Mouse (Mus musculus) midbrain, embryonic 14.5 days (tissue): ENCODE measurements around the gene Usp49. TPM values are rescaled to one million over a fixed set of nuclear protein-coding genes. Genes with fewer than 3 reads are reported as not detected.

ENCODE experiments used
- ATAC-seq: fragments of 200-750 bp; cut with Nextera tagmentation; 2 replicates; pipeline ENCODE4 v1.8.0; 2017; ENCODE audit warnings: moderate number of reproducible peaks, moderate library complexity; ENCODE audit not compliant: low FRiP score, low TSS enrichment
- DNase-seq: peaks from one replicate; pipeline ENCODE4 v3.0.0-alpha.2; 2015
- H3K27ac ChIP-seq: fragments of 300-500 bp; sonication (generic); replicated peaks from 2 replicates; pipeline ENCODE4 v1.5.1; 2014; ENCODE audit warnings: mild to moderate bottlenecking, low read depth, low read length, moderate library complexity
- H3K27me3 ChIP-seq: fragments of 300-500 bp; sonication (generic); 2 replicates; pipeline ENCODE4 v1.6.1; 2014; ENCODE audit warnings: low read length, control low read depth, mixed read lengths; ENCODE audit not compliant: control insufficient read depth, insufficient read depth
- H3K36me3 ChIP-seq: fragments of 300-500 bp; sonication (generic); 2 replicates; pipeline ENCODE4 v1.6.1; 2014; ENCODE audit warnings: low read length, control low read depth; ENCODE audit not compliant: control insufficient read depth, insufficient read depth
- H3K4me1 ChIP-seq: fragments of 300-500 bp; sonication (generic); 2 replicates; pipeline ENCODE4 v1.6.1; 2014; ENCODE audit warnings: mild to moderate bottlenecking, antibody characterized with exemption, low read length, control low read depth; ENCODE audit not compliant: control insufficient read depth, insufficient read depth
- H3K4me2 ChIP-seq: fragments of 300-500 bp; sonication (generic); 2 replicates; pipeline ENCODE4 v1.6.1; 2014; ENCODE audit warnings: mild to moderate bottlenecking, low read length, moderate library complexity
- H3K4me3 ChIP-seq: fragments of 300-500 bp; sonication (generic); replicated peaks from 2 replicates; pipeline ENCODE4 v1.5.1; 2014; ENCODE audit warnings: low read depth, low read length
- H3K9ac ChIP-seq: fragments of 300-500 bp; sonication (generic); replicated peaks from 2 replicates; pipeline ENCODE4 v1.6.1; 2014; ENCODE audit warnings: mild to moderate bottlenecking, low read length, moderate library complexity
- H3K9me3 ChIP-seq: fragments of 300-500 bp; sonication (generic); 2 replicates; pipeline ENCODE4 v1.6.1; 2016; ENCODE audit warnings: low read length, control low read depth, mixed read lengths; ENCODE audit not compliant: control insufficient read depth
- WGBS: fragments of 180-500 bp; shearing (Covaris S2); extraction: QIAGEN DNeasy Blood & Tissue Kit; methylation state at CpG from one replicate; pipeline ENCODE4 v1.1.7; 2014; 5-methylcytosine and 5-hydroxymethylcytosine counted together
- polyA plus RNA-seq: library from polyadenylated mRNA; unstranded; fragments of >200 nt; fragmentation: Nextera tagmentation; extraction: Ambion mirVana; gene quantifications from 2 replicates; pipeline ENCODE4 v1.2.1, GENCODE M21; 2014

The Usp49 gene
- polyA plus RNA-seq, 1 experiment from 2014 or later = 7.6 TPM

- Histone ChIP-seq H3K36me3 (peaks cover 16% of the 10 kb centered on the region), H3K27me3 (no peaks in the 10 kb centered on the region), H3K4me1 (peaks cover 18% of the 10 kb centered on the region), H3K9ac (no peak overlapping the region), H3K4me3 (peak overlapping the region; percentile 63; the same call in 1 of the 2 replicates), H3K9me3 (no peaks in the 10 kb centered on the region), H3K27ac (no peak overlapping the region), H3K4me2 (peak overlapping the region; percentile 84)
- ATAC-seq (no peak), DNase-seq (no peak)
- 86% methylated on average over 8 of the region's 8 CpGs for WGBS
These were observed 59.4 kb downstream of the Usp49 start for GRCm38 (mm10) chr17:47689894-47690293.

- Histone ChIP-seq H3K4me3 (no peak overlapping the region), H3K36me3 (no peaks in the 10 kb centered on the region), H3K9me3 (no peaks in the 10 kb centered on the region), H3K4me1 (peaks cover 21% of the 10 kb centered on the region), H3K9ac (no peak overlapping the region), H3K27ac (no peak overlapping the region), H3K27me3 (no peaks in the 10 kb centered on the region), H3K4me2 (no peak overlapping the region)
- DNase-seq (no peak), ATAC-seq (no peak)
- 96% methylated on average over 3 of the region's 3 CpGs for WGBS
These were observed 61.2 kb downstream of the Usp49 start for GRCm38 (mm10) chr17:47691650-47692049.

GRCm38 (mm10) chr17:47693671-47694441, 63.4 kb downstream of the Usp49 start:
- Histone ChIP-seq H3K27me3 (no peaks in the 10 kb centered on the region), H3K9ac (peak overlapping the region; percentile 86), H3K9me3 (no peaks in the 10 kb centered on the region), H3K36me3 (peaks cover under 1% of the 10 kb centered on the region), H3K4me2 (peak overlapping the region; percentile 63), H3K4me3 (peak overlapping the region; percentile 70), H3K27ac (peak overlapping the region; percentile 82; the same call in 1 of the 2 replicates), H3K4me1 (0 out of 2 replicates have a peak, but pooled peaks cover 13% of the 10 kb centered on the region)
- ATAC-seq (no peak), DNase-seq (no peak)
- 31% methylated on average over 13 of the region's 13 CpGs for WGBS

- Histone ChIP-seq H3K27ac (peak within 1 kb of the TSS; percentile 82), H3K9ac (peak within 1 kb of the TSS; percentile 86), H3K36me3 (peaks cover 5% of the 10 kb centered on the region), H3K4me3 (peak within 1 kb of the TSS; percentile 70), H3K4me2 (peak within 1 kb of the TSS; percentile 63), H3K9me3 (no peaks in the 10 kb centered on the region), H3K27me3 (no peaks in the 10 kb centered on the region), H3K4me1 (0 out of 2 replicates have a peak, but pooled peaks cover 13% of the 10 kb centered on the region)
- 0% methylated on average over 3 of the region's 3 CpGs for whole genome bisulfite sequencing
- ATAC-seq = no peak
- DNase-seq = no peak
These were observed 63.8 kb downstream of the Usp49 start, which contains the start of gene Gm21981 for GRCm38 (mm10) chr17:47694442-47694502. Gm21981 (minus strand) TSS chr17:47694455.

GRCm38 (mm10) chr17:47694503-47695336, 64.2 kb downstream of the Usp49 start, which contains the start of gene Prickle4:
Prickle4 (minus strand) TSS chr17:47694736.
- under 1% methylated on average over 80 of the region's 82 CpGs for WGBS
- Histone ChIP-seq H3K4me1 (0 out of 2 replicates have a peak, but pooled peaks cover 10% of the 10 kb centered on the region), H3K4me3 (peak within 1 kb of the TSS; percentile 70), H3K4me2 (peak within 1 kb of the TSS; percentile 63), H3K9me3 (no peaks in the 10 kb centered on the region), H3K36me3 (peaks cover 9% of the 10 kb centered on the region), H3K27ac (peak within 1 kb of the TSS; percentile 82), H3K27me3 (no peaks in the 10 kb centered on the region), H3K9ac (peak within 1 kb of the TSS; percentile 86)
- peak; percentile 94 for ATAC-seq
- peak; percentile 98 for DNase-seq

- H3K9me3 ChIP-seq = no peaks in the 10 kb centered on the region
- DNase-seq (no peak), ATAC-seq (no peak)
- H3K9ac ChIP-seq = peak overlapping the region; percentile 86
- no peaks in the 10 kb centered on the region for H3K27me3 ChIP-seq
- H3K4me2 ChIP-seq = peak overlapping the region; percentile 63
- H3K4me3 ChIP-seq = peak overlapping the region; percentile 70
- H3K27ac ChIP-seq = peak overlapping the region; percentile 82
- under 1% methylated on average over 23 of the region's 23 CpGs for WGBS
- peaks cover 11% of the 10 kb centered on the region for H3K36me3 ChIP-seq
- 0 out of 2 replicates have a peak, but pooled peaks cover 7% of the 10 kb centered on the region for H3K4me1 ChIP-seq
These were observed 64.8 kb downstream of the Usp49 start for GRCm38 (mm10) chr17:47695337-47695710.

- Histone ChIP-seq H3K9ac (no peak overlapping the region), H3K9me3 (no peaks in the 10 kb centered on the region), H3K27me3 (0 out of 2 replicates have a peak, but pooled peaks cover 3% of the 10 kb centered on the region), H3K4me3 (no peak overlapping the region), H3K4me2 (no peak overlapping the region), H3K27ac (no peak overlapping the region), H3K4me1 (0 out of 2 replicates have a peak, but pooled peaks cover 7% of the 10 kb centered on the region), H3K36me3 (peaks cover 37% of the 10 kb centered on the region)
- 89% methylated on average over 10 of the region's 10 CpGs for WGBS
- ATAC-seq (no peak), DNase-seq (no peak)
These were observed 67.7 kb downstream of the Usp49 start for GRCm38 (mm10) chr17:47698156-47698555.

GRCm38 (mm10) chr17:47699055-47699454, 68.6 kb downstream of the Usp49 start:
- 0 out of 2 replicates have a peak, but pooled peaks cover 3% of the 10 kb centered on the region for H3K27me3 ChIP-seq
- 0 out of 2 replicates have a peak, but pooled peaks cover 7% of the 10 kb centered on the region for H3K4me1 ChIP-seq
- ATAC-seq (no peak), DNase-seq (no peak)
- H3K9ac ChIP-seq = no peak overlapping the region
- no peak overlapping the region for H3K4me3 ChIP-seq
- H3K36me3 ChIP-seq = peaks cover 46% of the 10 kb centered on the region
- no peaks in the 10 kb centered on the region for H3K9me3 ChIP-seq
- no peak overlapping the region for H3K4me2 ChIP-seq
- H3K27ac ChIP-seq = no peak overlapping the region
- WGBS = 85% methylated on average over 2 of the region's 2 CpGs
